Mouse (Mus musculus): Measurements from ENCODE around the gene Inpp4b. TPM values are rescaled to one million over a fixed set of nuclear protein-coding genes. Genes with fewer than 3 reads are reported as not detected.

Inpp4b gene
- total RNA-seq, 2 experiments from 2014 or later, result 7.7 to 9.0 TPM

GRCm38 (mm10) chr8:81463762-81464161, 121.4 kb downstream of the Inpp4b start:
- no peak for DNase-seq (ENCODE audit: low spot score in 2 of 2)

- no peak for DNase-seq (ENCODE audit: low spot score in 2 of 2)
Measured at GRCm38 (mm10) chr8:81466776-81467175, 124.4 kb downstream of the Inpp4b start.

GRCm38 (mm10) chr8:81478674-81479073, 136.3 kb downstream of the Inpp4b start:
- DNase-seq (ENCODE audit: low spot score in 2 of 2), result no peak

- DNase-seq (ENCODE audit: low spot score in 2 of 2), result no peak
Measured at GRCm38 (mm10) chr8:81483834-81484233, 141.5 kb downstream of the Inpp4b start.

- no peak for DNase-seq (ENCODE audit: low spot score in 2 of 2)
Measured at GRCm38 (mm10) chr8:81485626-81486025, 143.3 kb downstream of the Inpp4b start.

- no peak for DNase-seq (ENCODE audit: low spot score in 2 of 2)
Measured at GRCm38 (mm10) chr8:81489894-81490661, 147.7 kb downstream of the Inpp4b start.

- no peak for DNase-seq (ENCODE audit: low spot score in 2 of 2)
Measured at GRCm38 (mm10) chr8:81491097-81491705, 148.8 kb downstream of the Inpp4b start.

- no peak for DNase-seq (ENCODE audit: low spot score in 2 of 2)
Measured at GRCm38 (mm10) chr8:81491706-81492204, 149.4 kb downstream of the Inpp4b start.

- no peak for DNase-seq (ENCODE audit: low spot score in 2 of 2)
Measured at GRCm38 (mm10) chr8:81494823-81495222, 152.5 kb downstream of the Inpp4b start.

GRCm38 (mm10) chr8:81497646-81498045, 155.3 kb downstream of the Inpp4b start:
- no peak for DNase-seq (ENCODE audit: low spot score in 2 of 2)

GRCm38 (mm10) chr8:81502216-81502615, 159.9 kb downstream of the Inpp4b start:
- no peak for DNase-seq (ENCODE audit: low spot score in 2 of 2)

- DNase-seq (ENCODE audit: low spot score in 2 of 2), result no peak
Measured at GRCm38 (mm10) chr8:81502982-81503381, 160.6 kb downstream of the Inpp4b start.

- DNase-seq (ENCODE audit: low spot score in 2 of 2), result no peak
Measured at GRCm38 (mm10) chr8:81512826-81513225, 170.5 kb downstream of the Inpp4b start.

GRCm38 (mm10) chr8:81514425-81514824, 172.1 kb downstream of the Inpp4b start:
- DNase-seq (ENCODE audit: low spot score in 2 of 2), result no peak

GRCm38 (mm10) chr8:81522085-81522484, 179.7 kb downstream of the Inpp4b start:
- no peak for DNase-seq (ENCODE audit: low spot score in 2 of 2)

- no peak for DNase-seq (ENCODE audit: low spot score in 2 of 2)
Measured at GRCm38 (mm10) chr8:81524561-81524960, 182.2 kb downstream of the Inpp4b start.

GRCm38 (mm10) chr8:81527661-81528060, 185.3 kb downstream of the Inpp4b start:
- DNase-seq (ENCODE audit: low spot score in 2 of 2), result no peak

GRCm38 (mm10) chr8:81538310-81538709, 196.0 kb downstream of the Inpp4b start:
- DNase-seq (ENCODE audit: low spot score in 2 of 2), result no peak

GRCm38 (mm10) chr8:81558550-81558949, 216.2 kb downstream of the Inpp4b start:
- no peak for DNase-seq (ENCODE audit: low spot score in 2 of 2)

GRCm38 (mm10) chr8:81562405-81562804, 220.0 kb downstream of the Inpp4b start:
- DNase-seq (ENCODE audit: low spot score in 2 of 2), result no peak

- no peak for DNase-seq (ENCODE audit: low spot score in 2 of 2)
Measured at GRCm38 (mm10) chr8:81565484-81565883, 223.1 kb downstream of the Inpp4b start.

- no peak for DNase-seq (ENCODE audit: low spot score in 2 of 2)
Measured at GRCm38 (mm10) chr8:81572319-81573104, 230.2 kb downstream of the Inpp4b start.

Data from layer of hippocampus, postnatal 10 days (tissue).